Mouse (Mus musculus) G1E-ER4 (cell line): Measurements from ENCODE around the gene Zfp949. TPM values are rescaled to one million over a fixed set of nuclear protein-coding genes. Genes with fewer than 3 reads are reported as not detected.

Experiments
- GATA1 ChIP-seq: IDR thresholded peaks from one replicate; pipeline ENCODE4 v1.8.0; 2012; ENCODE audit warnings: low read length, inconsistent platforms
- polyA plus RNA-seq: library from polyadenylated mRNA; stranded (reverse); fragments of >175 nt; gene quantifications from 2 replicates; pipeline ENCODE4 v1.2.3, GENCODE M21; 2012

Zfp949 gene
- polyA plus RNA-seq: 0.29 and 0.62 TPM in 2 replicates

DNA sequence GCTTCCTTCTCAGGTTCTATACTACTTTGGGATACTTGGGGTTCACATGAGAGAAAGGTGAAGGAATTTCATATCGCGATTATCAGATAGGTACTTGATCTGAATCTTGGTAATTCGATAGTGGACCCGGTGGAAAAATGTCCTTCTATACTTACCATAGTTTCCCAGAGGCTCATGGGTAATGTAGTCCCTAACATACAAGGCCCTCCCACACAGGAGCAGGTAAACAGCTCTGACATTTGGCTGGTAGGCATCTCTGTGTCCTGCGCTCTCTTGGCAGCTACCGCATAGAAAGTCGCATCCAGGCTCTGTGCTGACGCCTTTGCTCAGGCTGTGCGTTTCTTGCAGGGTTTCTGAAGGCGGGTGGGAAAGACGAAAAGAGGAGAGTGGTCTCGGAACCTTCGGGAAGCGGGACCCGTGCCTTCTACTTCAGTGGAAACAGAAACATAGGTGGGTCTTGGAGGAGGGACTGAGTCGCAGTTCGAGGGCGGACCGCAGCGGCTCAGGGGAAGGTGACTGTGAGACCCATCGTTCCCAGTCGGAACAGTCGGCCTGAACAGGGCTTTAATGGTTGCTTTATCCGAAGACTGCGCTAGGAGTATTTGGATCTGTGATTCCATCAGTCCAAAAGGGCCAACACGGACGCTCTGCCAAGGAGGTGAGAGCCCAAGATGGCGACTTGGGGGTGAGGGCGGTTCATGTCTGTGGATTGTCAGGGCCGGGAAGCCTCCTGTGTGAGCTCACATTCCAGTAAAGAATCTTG, at the start of gene Zfp949:
Gene Zfp949 (plus strand): TSS at position 170 of the 763 bp plus-strand sequence.
- TF ChIP-seq GATA1: no peak

DNA sequence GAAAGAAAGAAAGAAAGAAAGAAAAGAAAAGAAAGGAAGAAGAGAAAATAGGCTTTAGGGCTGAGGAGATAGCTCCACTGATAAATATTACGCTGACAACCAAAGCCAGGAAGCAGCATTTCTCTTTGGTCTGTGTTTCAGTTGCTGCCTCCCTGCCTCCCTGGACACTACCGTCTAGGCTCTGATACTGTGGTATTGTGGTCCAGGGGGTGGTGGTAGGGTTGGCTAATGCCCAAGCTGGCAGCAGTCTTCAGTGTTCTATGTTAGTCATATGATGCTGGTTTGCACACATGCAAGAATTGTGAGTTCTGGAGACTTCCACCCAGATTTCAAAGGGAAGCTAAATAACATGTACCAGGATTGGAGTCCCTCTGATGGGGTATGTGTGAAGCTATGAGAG, 47.7 kb upstream of the Zfp949 start:
- TF ChIP-seq GATA1: no peak

DNA sequence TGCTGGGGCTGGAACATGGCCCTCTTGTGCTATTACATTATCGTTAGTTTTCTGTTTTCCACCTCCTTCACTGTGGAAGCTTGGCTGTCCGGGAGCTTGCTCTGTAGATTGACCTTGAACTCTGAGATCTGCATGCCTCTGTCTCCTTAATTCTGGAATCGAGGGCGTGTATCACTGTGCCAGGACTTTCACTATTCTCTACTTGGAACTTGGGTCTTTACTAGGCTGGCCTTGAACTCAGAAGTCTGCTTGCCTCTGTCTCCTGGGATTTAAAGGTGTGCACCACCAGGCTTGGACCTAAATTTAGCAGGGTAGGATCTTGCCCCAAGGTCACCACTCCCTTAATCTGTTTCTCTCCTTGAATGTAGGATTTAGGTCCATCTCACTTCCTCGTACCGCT, 46.0 kb upstream of the Zfp949 start:
- TF ChIP-seq GATA1: no peak

DNA sequence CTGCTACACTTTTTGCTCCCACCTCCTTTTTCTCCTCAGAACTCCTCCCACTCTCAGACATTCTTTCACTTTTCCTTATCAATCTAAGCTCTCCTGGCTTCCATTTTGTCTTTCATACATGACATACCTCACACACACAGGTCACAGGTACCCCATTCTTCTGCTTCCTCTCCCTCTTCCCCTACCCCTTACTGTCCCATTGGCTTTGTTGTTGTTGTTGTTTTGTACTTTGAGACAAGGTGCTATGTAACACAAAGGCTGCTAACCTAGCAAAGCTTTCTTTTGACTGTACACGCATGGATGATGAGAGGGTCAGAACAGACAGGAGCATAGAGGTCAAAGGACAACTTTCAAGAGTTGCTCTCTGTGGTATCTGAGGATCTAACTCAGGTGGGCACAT, 32.3 kb upstream of the Zfp949 start:
- TF ChIP-seq GATA1: no peak

DNA sequence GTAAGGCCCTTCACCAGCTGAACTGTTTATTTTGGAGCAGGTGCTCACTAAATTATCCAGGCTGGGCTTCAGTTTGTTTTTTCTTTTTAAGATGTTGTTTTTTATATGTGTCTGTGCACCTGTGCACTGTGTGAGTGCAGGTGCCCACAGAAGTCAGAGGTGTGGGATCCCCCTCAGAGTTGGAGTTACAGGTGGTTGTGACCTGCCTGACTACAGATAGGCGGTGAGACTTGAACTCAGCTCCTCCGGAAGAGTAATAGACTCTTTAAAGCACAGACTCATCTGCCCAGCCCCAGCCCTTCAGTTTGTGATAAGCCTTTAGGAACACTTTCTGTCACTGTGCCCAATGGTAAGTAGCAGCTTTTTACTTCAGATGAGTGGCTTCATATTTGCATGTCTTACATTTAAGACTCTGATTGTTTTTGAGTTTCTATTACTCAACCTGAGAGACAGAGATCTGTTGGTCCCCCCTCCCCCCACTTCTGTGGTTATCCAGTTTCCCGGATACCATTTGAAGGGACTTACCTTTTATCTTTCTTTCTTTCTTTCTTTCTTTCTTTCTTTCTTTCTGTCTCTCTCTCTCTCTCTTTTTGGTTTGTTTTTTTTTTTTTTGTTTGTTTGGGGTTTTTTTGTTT, 31.3 kb upstream of the Zfp949 start:
- no peak for TF ChIP-seq GATA1

DNA sequence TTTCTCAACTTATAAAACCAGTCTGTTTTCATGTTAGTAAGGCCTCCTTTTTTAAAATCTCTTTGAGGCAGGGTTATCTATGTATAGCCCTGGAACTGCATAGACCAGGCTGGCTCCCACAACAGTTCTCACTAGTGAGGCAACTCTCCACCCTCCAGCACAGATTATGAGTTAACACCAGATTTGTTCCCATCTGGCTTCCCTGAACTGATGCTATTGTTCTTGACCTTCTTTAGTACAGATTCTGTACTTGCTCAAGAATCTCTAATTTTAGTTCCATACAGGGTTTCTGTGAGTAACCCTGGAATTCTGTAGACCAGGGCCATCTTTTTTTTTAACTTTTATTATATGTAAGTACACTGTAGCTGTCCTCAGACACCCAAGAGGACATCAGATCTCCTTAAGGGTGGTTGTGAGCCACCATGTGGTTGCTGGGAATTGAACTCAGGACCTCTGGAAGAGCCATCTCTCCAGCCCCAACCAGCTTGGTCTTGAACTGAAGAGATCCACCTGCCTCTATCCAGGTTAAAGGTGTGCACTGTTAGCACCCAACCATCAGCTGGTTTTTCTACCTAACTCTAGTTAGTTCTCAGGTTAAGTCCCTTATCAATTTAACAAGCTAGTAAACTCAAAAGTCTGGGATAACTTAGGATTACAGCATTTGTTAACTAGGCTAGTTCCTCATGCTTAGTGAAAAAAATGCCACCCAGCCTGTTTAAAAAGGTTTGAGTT, 28.3 kb upstream of the Zfp949 start:
- TF ChIP-seq GATA1: no peak

DNA sequence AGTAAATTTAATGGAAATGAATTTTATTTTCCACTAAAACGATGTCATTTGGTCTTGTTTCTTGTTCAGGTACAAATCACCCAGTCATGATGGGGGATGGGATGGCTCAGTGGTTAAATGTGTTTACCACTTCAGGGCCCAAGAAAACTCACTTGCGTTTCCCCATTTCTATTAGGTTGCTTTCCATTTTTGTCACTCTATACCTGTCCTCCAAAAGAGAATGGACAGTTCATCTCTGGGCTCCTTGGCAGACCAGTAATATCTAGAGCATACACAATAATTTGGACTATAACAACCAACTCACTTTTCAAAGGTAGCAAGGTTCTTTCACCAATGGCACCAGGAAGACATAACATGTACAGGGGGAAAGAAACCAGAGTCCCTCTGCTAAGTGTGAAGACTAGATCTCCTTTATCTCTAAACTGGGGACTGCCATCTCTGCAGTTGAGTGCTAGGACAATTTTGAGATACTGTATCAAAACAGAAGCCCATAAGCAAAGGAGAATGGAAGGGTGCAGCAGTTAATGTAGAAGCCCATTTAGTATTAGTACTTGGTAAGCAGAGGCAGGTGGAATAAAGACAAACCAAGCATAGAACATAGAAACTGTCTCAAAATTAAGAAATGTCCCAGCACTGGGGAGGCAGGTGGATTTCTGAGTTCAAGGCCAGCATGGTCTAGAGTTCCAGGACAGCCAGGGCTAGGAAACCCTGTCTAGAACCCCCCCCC, 27.5 kb upstream of the Zfp949 start:
- TF ChIP-seq GATA1: no peak

DNA sequence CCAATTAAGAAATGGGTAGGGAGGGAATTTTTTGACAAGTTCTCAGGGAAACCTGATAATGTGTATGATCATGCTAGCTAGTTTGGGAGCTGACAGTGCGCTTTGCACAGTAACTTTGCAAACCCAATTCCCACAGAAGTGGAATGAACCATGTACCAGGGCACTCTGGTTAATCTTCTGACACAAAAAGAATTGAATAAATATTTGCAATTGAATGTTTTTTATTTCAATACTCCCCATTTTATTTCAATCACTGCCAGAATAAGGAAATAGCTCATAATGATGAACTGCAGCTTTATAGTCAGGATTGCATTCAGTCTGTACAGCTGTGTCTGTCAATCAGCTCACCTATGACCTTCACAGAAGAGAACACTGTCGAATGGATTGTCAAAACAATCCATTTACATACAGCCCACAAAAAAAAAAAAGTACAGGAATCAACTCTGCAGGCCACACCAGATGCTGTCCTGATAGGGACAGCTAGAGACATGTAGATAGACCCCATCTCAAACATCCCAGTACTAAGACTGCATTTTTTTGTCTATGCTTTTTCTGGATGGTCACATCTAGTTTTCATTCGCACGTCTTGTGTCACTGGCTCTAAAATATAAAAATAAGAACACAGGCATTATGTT, 26.9 kb upstream of the Zfp949 start:
- no peak for TF ChIP-seq GATA1

DNA sequence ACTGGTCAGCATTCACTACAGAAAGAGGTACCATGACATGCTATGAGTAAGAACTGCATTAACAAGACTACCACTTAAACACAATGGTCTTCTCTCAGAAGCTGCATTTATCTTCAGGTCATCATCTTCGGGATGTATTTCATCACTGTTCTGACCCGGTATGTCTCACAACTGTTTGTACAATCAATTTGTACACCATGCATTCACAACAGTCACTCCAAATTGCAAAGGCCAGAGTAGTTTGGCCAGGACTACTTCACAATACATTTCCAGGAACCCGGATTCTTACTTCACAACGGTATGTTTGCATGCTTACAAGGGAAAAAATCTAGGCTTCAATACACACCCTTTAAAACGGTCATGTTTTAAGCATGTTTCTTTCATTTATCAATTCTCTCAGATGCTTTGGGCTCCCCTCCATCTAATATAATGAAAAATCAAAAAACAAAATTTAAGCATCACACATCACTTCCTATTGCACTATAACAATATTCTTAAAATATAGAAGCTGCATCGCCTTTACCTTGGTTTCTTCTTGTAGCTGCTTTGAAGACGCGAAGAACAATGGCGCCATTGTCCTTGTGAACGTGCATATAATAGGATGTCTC, 25.8 kb upstream of the Zfp949 start:
- TF ChIP-seq GATA1: no peak

DNA sequence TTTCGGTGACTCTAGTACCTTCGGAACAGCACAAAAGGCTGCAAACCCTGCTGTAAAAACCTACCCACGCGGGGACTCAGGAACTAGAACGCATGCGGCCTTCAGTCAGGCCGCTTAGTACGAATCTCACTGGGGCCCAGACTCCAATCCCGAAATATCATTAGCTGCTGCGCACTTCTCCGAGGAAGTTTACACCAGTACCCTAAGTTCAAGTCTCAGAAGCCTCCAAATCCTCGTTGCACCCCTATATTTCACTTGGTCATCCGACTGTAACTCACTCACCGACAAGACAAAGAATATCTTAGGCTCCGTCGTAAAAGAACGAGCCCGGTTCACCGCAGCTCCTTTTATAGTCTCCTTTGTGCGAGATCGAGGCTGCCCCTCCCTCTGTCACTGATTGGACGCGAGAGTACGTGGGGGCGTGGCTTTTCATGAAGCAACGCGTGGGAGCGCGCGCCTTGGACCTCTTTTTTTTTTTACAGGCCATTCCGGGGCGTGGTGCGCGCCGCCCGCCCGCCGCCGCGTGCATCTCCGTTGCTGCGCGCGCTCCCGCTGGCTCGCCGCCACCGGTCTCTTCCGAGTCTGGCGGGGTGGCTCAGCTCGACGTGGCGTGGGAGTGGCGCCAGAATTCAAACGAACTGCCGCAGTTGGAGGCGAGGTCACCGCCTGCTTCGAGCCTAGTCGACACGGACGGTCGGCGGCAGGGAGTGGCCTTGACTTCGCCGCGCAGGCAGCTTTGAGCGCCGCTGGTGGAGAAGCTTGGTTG, 25.1 kb upstream of the Zfp949 start:
- TF ChIP-seq GATA1: no peak

DNA sequence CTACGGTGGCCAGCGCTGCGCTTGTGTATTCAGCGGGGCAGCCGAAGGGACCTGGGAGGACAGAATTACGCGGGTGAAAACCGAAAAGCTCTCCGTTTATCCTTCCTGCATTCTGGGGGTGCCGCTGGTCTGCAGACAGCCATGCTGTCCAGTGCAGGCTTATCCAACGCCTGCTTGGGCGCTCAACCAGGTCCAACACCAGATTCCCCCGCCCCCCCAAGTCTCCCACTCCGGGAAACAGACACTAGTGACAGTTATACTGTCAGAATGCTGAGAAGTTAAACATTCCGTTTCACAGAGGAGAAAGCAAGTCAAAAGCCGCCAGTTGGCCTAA, 24.5 kb upstream of the Zfp949 start:
- no peak for TF ChIP-seq GATA1

DNA sequence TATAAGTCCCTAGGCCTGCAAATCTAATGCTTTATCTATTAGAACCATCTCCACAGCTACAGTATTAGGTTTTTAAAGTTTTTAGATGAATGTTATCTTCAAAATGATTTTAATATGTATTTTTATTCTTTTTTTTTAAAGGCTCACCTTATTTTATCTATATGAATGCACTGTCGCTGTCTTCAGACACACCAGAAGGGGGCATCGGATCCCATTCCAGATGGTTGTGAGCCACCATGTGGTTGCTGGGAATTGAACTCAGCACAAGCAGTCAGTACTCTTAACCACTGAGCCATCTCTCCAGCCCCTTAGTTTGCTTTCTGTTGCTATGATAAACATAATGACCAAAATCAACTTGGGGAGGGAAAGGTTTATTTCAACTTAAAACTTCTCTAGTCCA, 23.5 kb upstream of the Zfp949 start:
- TF ChIP-seq GATA1: no peak

DNA sequence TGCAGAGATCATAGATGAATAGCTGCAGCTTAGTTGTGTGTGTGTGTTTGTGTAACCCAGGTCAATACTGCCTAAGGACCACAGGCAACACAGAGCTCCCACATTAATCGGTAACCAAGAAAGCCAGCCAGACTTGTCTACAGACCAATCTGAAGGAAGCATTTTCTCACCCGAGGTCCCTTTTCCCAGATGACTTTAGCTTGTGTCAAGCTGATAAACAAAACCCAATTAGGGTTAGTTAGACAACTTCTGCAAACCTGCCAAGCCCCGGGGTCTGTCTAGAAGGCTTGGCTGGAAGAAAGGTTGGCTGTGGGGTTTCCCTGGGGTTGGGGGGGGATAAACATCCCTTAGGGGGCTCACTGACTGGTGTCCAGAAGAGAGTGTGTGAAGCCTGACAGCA, 23.0 kb upstream of the Zfp949 start:
- no peak for TF ChIP-seq GATA1

DNA sequence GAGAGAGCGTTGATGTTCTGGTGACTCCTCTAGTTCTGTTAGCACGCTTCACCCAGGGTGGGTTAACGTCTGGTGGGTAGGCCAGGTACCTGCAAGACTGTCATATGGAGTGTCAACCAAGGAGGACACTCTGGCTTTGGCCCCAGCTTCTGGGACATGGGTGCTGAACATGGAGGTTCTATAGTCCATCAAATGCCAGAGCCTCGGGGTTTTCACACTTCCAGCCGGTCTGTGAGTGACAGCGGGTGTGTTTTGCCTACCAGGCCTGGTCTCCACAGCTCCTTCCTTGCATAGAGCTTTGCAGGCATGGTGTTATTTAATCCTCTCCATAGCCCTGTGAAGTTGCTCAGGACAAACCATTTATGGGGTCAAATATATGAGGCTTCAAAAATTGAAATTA, 22.5 kb upstream of the Zfp949 start:
- no peak for TF ChIP-seq GATA1

DNA sequence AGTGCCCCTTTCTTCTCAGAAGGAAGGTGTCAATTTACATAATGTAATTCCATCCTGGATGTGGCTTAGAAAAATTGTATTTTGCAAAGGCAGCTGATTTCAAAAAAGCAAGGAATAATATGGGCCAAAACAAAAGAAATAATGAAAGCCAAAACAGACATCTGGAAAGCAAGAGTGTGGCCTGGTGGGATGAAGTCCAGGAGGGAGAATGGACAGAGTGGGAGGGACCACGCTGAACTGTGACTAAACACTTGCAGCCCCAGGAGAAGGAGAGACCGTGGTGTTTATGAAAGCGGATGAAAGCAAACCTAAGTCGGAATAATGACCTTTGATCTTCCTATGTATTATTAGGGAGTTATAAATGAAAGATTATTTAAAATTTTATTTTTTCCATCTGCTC, 19.9 kb upstream of the Zfp949 start:
- TF ChIP-seq GATA1: no peak
